Mouse (Mus musculus) heart, embryonic 16.5 days (tissue): ENCODE results near the gene Clspn. TPM values are rescaled to one million over a fixed set of nuclear protein-coding genes. Genes with fewer than 3 reads are reported as not detected.
A peak's percentile ranks its signal among the peaks of the same experiment; 100 is the strongest.
"Not testable (repeated sequence)": the region's sequence is repeated elsewhere in the genome, so short reads cannot be mapped to it uniquely, and the experiment has no call there.

Experiments
- ATAC-seq: fragments of 200-750 bp; cut with Nextera tagmentation; replicated peaks from 2 replicates; pipeline ENCODE4 v1.8.0; 2017; ENCODE audit warnings: moderate number of reproducible peaks; ENCODE audit not compliant: insufficient read depth, low FRiP score; ENCODE audit errors: extremely low read depth
- H3K27ac ChIP-seq: fragments of 300-500 bp; sonication (generic); 2 replicates; pipeline ENCODE4 v1.5.1; 2014; ENCODE audit warnings: mild to moderate bottlenecking, low read length, control low read depth, moderate library complexity
- H3K27me3 ChIP-seq: fragments of 300-500 bp; sonication (generic); 2 replicates; pipeline ENCODE4 v1.6.1; 2014; ENCODE audit warnings: low read length, mixed read lengths; ENCODE audit not compliant: control insufficient read depth, insufficient read depth
- H3K36me3 ChIP-seq: fragments of 300-500 bp; sonication (generic); 2 replicates; pipeline ENCODE4 v1.6.1; 2014; ENCODE audit not compliant: control insufficient read depth, insufficient read depth
- H3K4me1 ChIP-seq: fragments of 300-500 bp; sonication (generic); 2 replicates; pipeline ENCODE4 v1.6.1; 2014; ENCODE audit warnings: low read length, mixed read lengths; ENCODE audit not compliant: control insufficient read depth, insufficient read depth
- H3K4me2 ChIP-seq: fragments of 300-500 bp; sonication (generic); 2 replicates; pipeline ENCODE4 v1.6.1; 2014; ENCODE audit warnings: low read depth, mild to moderate bottlenecking, control low read depth, low read length
- H3K4me3 ChIP-seq: fragments of 300-500 bp; sonication (generic); 2 replicates; pipeline ENCODE4 v1.5.1; 2014; ENCODE audit warnings: mild to moderate bottlenecking, control low read depth, low read length
- H3K9ac ChIP-seq: fragments of 300-500 bp; sonication (generic); 2 replicates; pipeline ENCODE4 v1.6.1; 2014; ENCODE audit warnings: low read length, control low read depth
- H3K9me3 ChIP-seq: fragments of 300-500 bp; sonication (generic); replicated peaks from 2 replicates; pipeline ENCODE4 v1.6.1; 2016; ENCODE audit warnings: low read length; ENCODE audit not compliant: control insufficient read depth
- WGBS: fragments of 180-500 bp; shearing (Covaris S2); extraction: QIAGEN DNeasy Blood & Tissue Kit; methylation state at CpG from one replicate; pipeline ENCODE4 v1.1.7; 2014; 5-methylcytosine and 5-hydroxymethylcytosine counted together
- polyA plus RNA-seq: library from polyadenylated mRNA; unstranded; fragments of >200 nt; fragmentation: Nextera tagmentation; extraction: Ambion mirVana; gene quantifications from 2 replicates; pipeline ENCODE4 v1.2.1, GENCODE M21; 2015

The Clspn gene
- polyA plus RNA-seq, 1 experiment from 2014 or later = 22.5 TPM

DNA sequence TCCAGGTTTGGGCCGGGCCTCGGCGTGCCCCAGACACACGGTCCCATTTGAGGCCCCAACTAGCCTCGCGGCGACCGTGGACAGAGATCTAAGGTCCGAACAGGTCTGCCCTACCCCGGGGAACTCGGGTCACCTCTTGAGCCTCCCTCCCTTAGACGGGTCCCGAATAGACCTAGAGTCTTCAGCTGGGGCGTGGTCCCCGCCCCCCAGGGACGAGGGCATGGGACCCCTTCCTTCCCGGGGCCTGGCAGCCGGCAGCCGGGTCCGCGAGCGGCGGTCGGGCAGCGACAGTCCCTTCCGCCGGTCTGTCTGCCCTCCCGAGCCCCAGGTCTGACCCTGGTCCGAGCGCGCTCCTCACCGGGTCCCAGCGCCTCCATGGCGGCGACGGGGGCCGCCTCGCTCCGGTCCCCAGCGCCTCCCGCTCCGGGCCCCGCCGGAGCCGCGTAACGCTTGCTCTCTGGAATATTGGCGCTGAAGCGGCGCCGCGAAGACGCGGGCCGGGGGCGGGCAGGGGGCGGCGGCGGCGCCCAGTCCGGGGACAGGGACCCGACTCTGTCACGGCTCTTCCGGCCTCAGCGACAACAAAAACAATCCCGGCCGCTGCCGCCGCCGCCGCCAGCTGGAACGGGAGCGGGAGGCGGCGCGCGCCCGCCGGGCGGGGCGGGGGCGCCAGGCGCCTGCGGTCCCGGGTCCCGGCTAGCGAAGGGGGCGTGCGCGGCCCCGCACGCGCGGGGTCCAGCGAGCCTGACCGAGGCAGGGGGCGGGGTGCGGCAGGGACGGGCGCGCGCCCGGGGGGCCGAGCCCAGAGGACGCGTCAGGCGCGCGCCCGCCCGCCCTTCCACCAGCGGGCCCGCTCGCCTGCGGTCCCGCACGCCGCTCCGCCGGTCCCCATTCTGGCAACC lies 23.7 kb upstream of the Clspn start, which contains the start of gene Ago4:
Gene Ago4 (minus strand): TSS at position 646 of the 902 bp plus-strand sequence.
- no peaks in the 10 kb centered on the region for H3K27me3 ChIP-seq
- peak within 1 kb of the TSS; percentile 79 for H3K9ac ChIP-seq
- H3K4me3 ChIP-seq = peak within 1 kb of the TSS; percentile 72
- H3K4me2 ChIP-seq = peak within 1 kb of the TSS; percentile 96
- no peaks in the 10 kb centered on the region for H3K36me3 ChIP-seq
- peak; percentile 91 for ATAC-seq
- H3K9me3 ChIP-seq = no peaks in the 10 kb centered on the region
- no peak within 1 kb of the TSS for H3K27ac ChIP-seq
- WGBS = under 1% methylated on average over 118 of the region's 120 CpGs
- peaks cover 6% of the 10 kb centered on the region; the same call in 1 of the 2 replicates for H3K4me1 ChIP-seq

DNA sequence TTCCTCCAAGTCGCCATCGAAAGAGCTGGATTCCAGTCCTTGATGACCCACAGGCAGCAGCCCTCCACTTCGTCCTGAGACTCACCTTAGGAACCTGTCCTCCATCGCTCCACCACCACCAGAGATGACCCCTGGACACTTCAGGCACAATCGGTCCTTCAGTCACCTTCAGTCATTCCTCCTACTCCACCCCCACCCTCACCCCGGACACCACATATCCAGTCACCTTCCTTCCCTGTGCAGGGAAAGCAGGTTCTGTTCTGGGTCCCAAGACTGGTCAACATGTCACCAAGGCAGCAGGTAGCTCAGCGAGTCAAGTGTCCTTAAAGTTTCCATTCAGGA lies 23.0 kb upstream of the Clspn start:
- no peaks in the 10 kb centered on the region for H3K9me3 ChIP-seq

GRCm38 (mm10) chr4:126535631-126536030 lies 21.1 kb upstream of the Clspn start:
- H3K27me3 ChIP-seq, H3K9me3 ChIP-seq, H3K9ac ChIP-seq, ATAC-seq, H3K4me3 ChIP-seq, H3K4me1 ChIP-seq, H3K4me2 ChIP-seq, H3K36me3 ChIP-seq, H3K27ac ChIP-seq: not testable (repeated sequence)
- 89% methylated on average over 7 of the region's 7 CpGs for WGBS

More for the DNA sequence above, 23.0 kb upstream of the Clspn start:
- Histone ChIP-seq H3K27ac (no peak overlapping the region), H3K9ac (peak overlapping the region; percentile 79), H3K4me2 (peak overlapping the region; percentile 96), H3K27me3 (no peaks in the 10 kb centered on the region), H3K4me1 (peaks cover 6% of the 10 kb centered on the region; the same call in 1 of the 2 replicates), H3K36me3 (no peaks in the 10 kb centered on the region), H3K4me3 (peak overlapping the region; percentile 72)
- no peak; the same call in 1 of the 2 replicates for ATAC-seq
- WGBS = 14% methylated on average over 7 of the region's 7 CpGs

DNA sequence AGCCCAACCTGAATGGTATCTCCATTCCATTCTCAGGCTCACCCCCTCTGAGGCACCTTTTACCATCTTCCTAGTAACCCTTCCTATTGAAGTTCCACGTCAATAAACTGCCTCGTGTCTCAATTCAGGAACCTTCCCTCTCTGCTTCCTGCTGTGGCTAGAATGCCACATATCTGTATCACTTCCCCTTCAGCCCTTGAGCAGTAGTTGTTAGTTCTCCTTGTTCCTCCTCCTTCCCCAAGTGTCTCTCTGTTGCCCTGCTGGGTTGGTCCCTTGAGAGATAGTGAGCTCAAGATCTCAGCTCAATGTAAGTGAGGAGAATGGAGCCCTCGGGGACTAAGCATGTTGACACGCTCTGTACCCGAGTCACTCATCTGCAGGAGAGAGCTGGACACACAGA lies 19.9 kb upstream of the Clspn start:
- Histone ChIP-seq H3K27ac (no peak overlapping the region), H3K4me1 (peaks cover 6% of the 10 kb centered on the region; the same call in 1 of the 2 replicates), H3K9me3 (no peaks in the 10 kb centered on the region), H3K36me3 (no peaks in the 10 kb centered on the region), H3K27me3 (no peaks in the 10 kb centered on the region), H3K4me3 (no peak overlapping the region), H3K4me2 (no peak overlapping the region), H3K9ac (no peak overlapping the region)
- no peak for ATAC-seq
- 51% methylated on average over 5 of the region's 5 CpGs for WGBS

GRCm38 (mm10) chr4:126540487-126541071 lies 16.2 kb upstream of the Clspn start:
- no peaks in the 10 kb centered on the region for H3K4me1 ChIP-seq
- 61% methylated on average over 3 of the region's 3 CpGs for WGBS
- ATAC-seq = no peak

GRCm38 (mm10) chr4:126542838-126543237 lies 13.9 kb upstream of the Clspn start:
- no peak for ATAC-seq
- no peaks in the 10 kb centered on the region for H3K36me3 ChIP-seq
- no peak overlapping the region for H3K4me2 ChIP-seq
- H3K9me3 ChIP-seq = no peaks in the 10 kb centered on the region
- H3K4me3 ChIP-seq = no peak overlapping the region
- H3K27ac ChIP-seq = no peak overlapping the region
- no peaks in the 10 kb centered on the region for H3K27me3 ChIP-seq
- 62% methylated on average over 7 of the region's 7 CpGs for WGBS
- H3K9ac ChIP-seq = no peak overlapping the region
- H3K4me1 ChIP-seq = no peaks in the 10 kb centered on the region

More at GRCm38 (mm10) chr4:126540487-126541071, 16.2 kb upstream of the Clspn start:
- Histone ChIP-seq H3K27me3 (no peaks in the 10 kb centered on the region), H3K4me2 (no peak overlapping the region), H3K36me3 (no peaks in the 10 kb centered on the region), H3K27ac (no peak overlapping the region), H3K9ac (no peak overlapping the region), H3K4me3 (no peak overlapping the region), H3K9me3 (no peaks in the 10 kb centered on the region)

- H3K36me3 ChIP-seq = no peaks in the 10 kb centered on the region
- no peak overlapping the region for H3K9ac ChIP-seq
- H3K4me2 ChIP-seq = no peak overlapping the region
- H3K4me3 ChIP-seq = no peak overlapping the region
- no peaks in the 10 kb centered on the region for H3K27me3 ChIP-seq
- WGBS = 74% methylated on average over 1 of the region's 1 CpGs
- ATAC-seq = no peak
- no peak overlapping the region for H3K27ac ChIP-seq
- no peaks in the 10 kb centered on the region for H3K4me1 ChIP-seq
- no peaks in the 10 kb centered on the region; the same call in 1 of the 2 replicates for H3K9me3 ChIP-seq
Observed at GRCm38 (mm10) chr4:126545016-126545415, 11.7 kb upstream of the Clspn start.

DNA sequence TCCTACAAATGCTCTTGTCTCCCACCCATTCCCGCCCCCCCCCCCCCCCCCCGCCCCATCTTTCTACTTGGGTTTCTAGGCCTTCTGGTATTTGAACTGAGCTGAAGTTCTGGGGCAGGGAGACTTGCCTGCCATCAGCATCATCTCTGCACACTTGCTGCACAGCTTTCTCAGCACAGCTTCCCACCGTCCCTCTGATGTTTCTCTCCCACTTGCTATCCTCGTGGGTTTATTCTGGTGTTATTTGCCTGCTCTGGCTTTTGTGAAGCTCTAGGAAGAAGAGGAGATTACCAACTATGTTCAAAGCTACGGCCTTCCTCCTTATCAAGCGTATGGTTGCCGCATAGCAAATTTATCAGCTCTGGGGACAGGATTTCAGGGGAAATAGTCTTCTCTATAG lies 11.0 kb upstream of the Clspn start:
- Histone ChIP-seq H3K9me3 (no peaks in the 10 kb centered on the region; the same call in 1 of the 2 replicates), H3K4me2 (no peak overlapping the region), H3K27me3 (no peaks in the 10 kb centered on the region), H3K36me3 (no peaks in the 10 kb centered on the region), H3K27ac (no peak overlapping the region), H3K9ac (no peak overlapping the region), H3K4me3 (no peak overlapping the region), H3K4me1 (no peaks in the 10 kb centered on the region)
- ATAC-seq = no peak
- 59% methylated on average over 5 of the region's 7 CpGs for WGBS

DNA sequence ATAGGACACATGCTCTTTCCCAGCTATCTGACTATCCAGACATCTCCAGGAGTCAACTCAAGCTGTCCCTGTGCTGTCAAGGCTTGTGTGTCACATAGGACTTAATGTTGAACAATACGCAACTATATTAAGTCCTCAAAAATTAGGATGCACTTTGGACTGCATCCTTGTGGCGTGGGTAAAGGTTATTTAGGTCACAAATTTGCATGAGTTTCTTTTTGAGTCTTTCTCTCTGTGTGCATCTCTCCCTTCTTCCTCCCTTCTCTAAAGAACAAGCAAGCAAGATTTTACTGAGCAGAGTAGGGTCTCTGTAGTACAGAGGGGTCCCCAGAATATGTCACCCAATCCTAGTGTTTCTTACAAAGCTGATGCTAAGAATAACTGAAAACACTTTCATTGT lies 10.6 kb upstream of the Clspn start:
- no peaks in the 10 kb centered on the region for H3K27me3 ChIP-seq
- H3K4me2 ChIP-seq = no peak overlapping the region
- no peak overlapping the region for H3K4me3 ChIP-seq
- no peak overlapping the region for H3K27ac ChIP-seq
- no peak for ATAC-seq
- H3K9me3 ChIP-seq = no peaks in the 10 kb centered on the region; the same call in 1 of the 2 replicates
- 76% methylated on average over 2 of the region's 2 CpGs for WGBS
- H3K4me1 ChIP-seq = no peaks in the 10 kb centered on the region
- no peaks in the 10 kb centered on the region for H3K36me3 ChIP-seq
- no peak overlapping the region for H3K9ac ChIP-seq
